Mouse (Mus musculus): ENCODE results near the gene Dlgap3.
A peak's percentile ranks its signal among the peaks of the same experiment; 100 is the strongest.

DNA sequence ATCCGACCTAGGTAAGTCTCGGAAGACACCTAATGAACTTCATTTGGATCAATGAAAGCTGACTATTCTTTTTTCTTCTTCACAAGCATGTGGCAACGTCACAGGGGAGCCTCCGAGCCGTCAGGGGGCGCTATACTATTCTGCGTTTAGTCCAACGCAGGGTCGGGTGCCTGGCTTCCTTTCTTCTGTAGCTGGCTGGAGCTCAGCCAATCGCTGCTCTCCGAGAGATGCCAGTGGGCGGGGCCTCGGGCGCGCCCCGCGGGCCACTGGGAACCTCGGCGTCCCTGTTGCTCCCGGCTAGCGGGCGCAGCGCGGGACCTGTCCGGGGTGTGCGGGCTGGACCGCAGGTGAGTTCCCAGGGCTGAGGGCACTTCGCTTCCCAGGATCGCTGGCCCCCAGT lies 74.5 kb downstream of the Dlgap3 start, which contains the start of gene Smim12:
- peak; percentile 83 for TF ChIP-seq CTCF (IDR thresholded peaks at IDR 0.05; ENCODE audit: insufficient read depth, low read depth, low read length)
- peak; percentile 84 for TF ChIP-seq POLR2A (IDR thresholded peaks at IDR 0.05; ENCODE audit: insufficient read depth, low read depth, low read length)
